Mouse (Mus musculus) urinary bladder, postnatal 4 days (tissue): ENCODE data around the gene Kcnq1.
A peak's percentile ranks its signal among the peaks of the same experiment; 100 is the strongest.

ENCODE experiments used
- DNase-seq, 2 experiments: peaks; one replicate each; pipeline ENCODE4 v3.0.0; 2021 to 2022; ENCODE audit warnings: low spot score in 2 of 2

Gene Kcnq1

GRCm38 (mm10) chr7:143313572-143314319 lies 207.6 kb downstream of the Kcnq1 start:
- DNase-seq: peak; percentile 61 to 80

GRCm38 (mm10) chr7:143318512-143318911 lies 212.3 kb downstream of the Kcnq1 start:
- no peak for DNase-seq

- DNase-seq: peak in 1 of 2 experiments; percentile 40
Measured at GRCm38 (mm10) chr7:143320367-143320766, 214.2 kb downstream of the Kcnq1 start.

GRCm38 (mm10) chr7:143325051-143325450 lies 218.9 kb downstream of the Kcnq1 start:
- DNase-seq: no peak

GRCm38 (mm10) chr7:143328185-143328915 lies 222.2 kb downstream of the Kcnq1 start:
- DNase-seq: no peak

GRCm38 (mm10) chr7:143329110-143329810 lies 223.1 kb downstream of the Kcnq1 start:
- no peak for DNase-seq

- no peak for DNase-seq
Measured at GRCm38 (mm10) chr7:143333040-143333439, 226.9 kb downstream of the Kcnq1 start.

- DNase-seq: no peak
Measured at GRCm38 (mm10) chr7:143333604-143334003, 227.4 kb downstream of the Kcnq1 start.

GRCm38 (mm10) chr7:143338690-143339089 lies 232.5 kb downstream of the Kcnq1 start:
- no peak for DNase-seq

- DNase-seq: no peak
Measured at GRCm38 (mm10) chr7:143340601-143341281, 234.6 kb downstream of the Kcnq1 start.

GRCm38 (mm10) chr7:143341301-143341980 lies 235.3 kb downstream of the Kcnq1 start:
- no peak for DNase-seq

- DNase-seq: no peak
Measured at GRCm38 (mm10) chr7:143343781-143344306, 237.7 kb downstream of the Kcnq1 start.

- no peak for DNase-seq
Measured at GRCm38 (mm10) chr7:143349287-143349686, 243.1 kb downstream of the Kcnq1 start.

GRCm38 (mm10) chr7:143349848-143350247 lies 243.7 kb downstream of the Kcnq1 start:
- DNase-seq: no peak

GRCm38 (mm10) chr7:143355831-143356230 lies 249.7 kb downstream of the Kcnq1 start:
- DNase-seq: no peak

GRCm38 (mm10) chr7:143357109-143357508 lies 250.9 kb downstream of the Kcnq1 start:
- DNase-seq: no peak

GRCm38 (mm10) chr7:143357831-143358230 lies 251.7 kb downstream of the Kcnq1 start:
- no peak for DNase-seq

- no peak for DNase-seq
Measured at GRCm38 (mm10) chr7:143359762-143360161, 253.6 kb downstream of the Kcnq1 start.

- no peak for DNase-seq
Measured at GRCm38 (mm10) chr7:143360776-143361175, 254.6 kb downstream of the Kcnq1 start.

GRCm38 (mm10) chr7:143364092-143364832 lies 258.1 kb downstream of the Kcnq1 start:
- DNase-seq: no peak
